Mouse (Mus musculus) heart, postnatal 0 days (tissue): ENCODE results near the gene Uhrf1bp1l. TPM values are rescaled to one million over a fixed set of nuclear protein-coding genes. Genes with fewer than 3 reads are reported as not detected.

Source experiments
- ATAC-seq: fragments of 200-750 bp; cut with Nextera tagmentation; 2 replicates; pipeline ENCODE4 v1.8.0; 2017; ENCODE audit warnings: low read depth, moderate number of reproducible peaks, moderate library complexity; ENCODE audit not compliant: insufficient read depth
- DNase-seq: peaks from one replicate; pipeline ENCODE4 v3.0.0-alpha.2; 2016; ENCODE audit warnings: low spot score
- H3K27ac ChIP-seq: fragments of 300-500 bp; sonication (generic); 2 replicates; pipeline ENCODE4 v1.5.1; 2014; ENCODE audit warnings: low read depth, mild to moderate bottlenecking
- H3K27me3 ChIP-seq: fragments of 300-500 bp; sonication (generic); 2 replicates; pipeline ENCODE4 v1.6.1; 2014; ENCODE audit warnings: low read length, mixed read lengths; ENCODE audit not compliant: control insufficient read depth, insufficient read depth
- H3K36me3 ChIP-seq: fragments of 300-500 bp; sonication (generic); replicated peaks from 2 replicates; pipeline ENCODE4 v1.6.1; 2014; ENCODE audit warnings: low read length, mixed read lengths; ENCODE audit not compliant: control insufficient read depth, insufficient read depth
- H3K4me1 ChIP-seq: fragments of 300-500 bp; sonication (generic); 2 replicates; pipeline ENCODE4 v1.6.1; 2014; ENCODE audit warnings: antibody characterized with exemption; ENCODE audit not compliant: control insufficient read depth, insufficient read depth
- H3K4me2 ChIP-seq: fragments of 300-500 bp; sonication (generic); 2 replicates; pipeline ENCODE4 v1.6.1; 2014; ENCODE audit warnings: low read depth, mild to moderate bottlenecking, low read length, moderate library complexity
- H3K4me3 ChIP-seq: fragments of 300-500 bp; sonication (generic); 2 replicates; pipeline ENCODE4 v1.5.1; 2014; ENCODE audit warnings: low read depth, low read length
- H3K9ac ChIP-seq: fragments of 300-500 bp; sonication (generic); replicated peaks from 2 replicates; pipeline ENCODE4 v1.6.1; 2014; ENCODE audit warnings: low read depth, low read length, mixed read lengths
- H3K9me3 ChIP-seq: fragments of 300-500 bp; sonication (generic); replicated peaks from 2 replicates; pipeline ENCODE4 v1.6.1; 2016; ENCODE audit warnings: low read length; ENCODE audit not compliant: control insufficient read depth
- CTCF ChIP-seq: IDR thresholded peaks from 2 replicates; pipeline ENCODE4 v1.5.1; 2016; ENCODE audit warnings: antibody characterized with exemption, control low read depth, low read depth
- EP300 ChIP-seq: IDR thresholded peaks from 2 replicates; pipeline ENCODE4 v1.6.1; 2016; ENCODE audit warnings: antibody characterized with exemption, low read depth
- WGBS: fragments of 180-500 bp; shearing (Covaris S2); extraction: QIAGEN DNeasy Blood & Tissue Kit; methylation state at CpG from one replicate; pipeline ENCODE4 v1.1.7; 2014; 5-methylcytosine and 5-hydroxymethylcytosine counted together
- polyA plus RNA-seq: library from polyadenylated mRNA; unstranded; fragments of >200 nt; fragmentation: Nextera tagmentation; extraction: Ambion mirVana; gene quantifications from 2 replicates; pipeline ENCODE4 v1.2.1, GENCODE M21; 2015
- total RNA-seq: library from RNA; depleted of rRNA; stranded (reverse); fragments of >200 nt; gene quantifications from 2 replicates; pipeline ENCODE4 v1.2.3, GENCODE M21; 2014; ENCODE audit warnings: low replicate concordance

Gene Uhrf1bp1l
- total and polyA plus RNA-seq, 2 experiments from 2014 or later = 13.7 to 21.6 TPM

DNA sequence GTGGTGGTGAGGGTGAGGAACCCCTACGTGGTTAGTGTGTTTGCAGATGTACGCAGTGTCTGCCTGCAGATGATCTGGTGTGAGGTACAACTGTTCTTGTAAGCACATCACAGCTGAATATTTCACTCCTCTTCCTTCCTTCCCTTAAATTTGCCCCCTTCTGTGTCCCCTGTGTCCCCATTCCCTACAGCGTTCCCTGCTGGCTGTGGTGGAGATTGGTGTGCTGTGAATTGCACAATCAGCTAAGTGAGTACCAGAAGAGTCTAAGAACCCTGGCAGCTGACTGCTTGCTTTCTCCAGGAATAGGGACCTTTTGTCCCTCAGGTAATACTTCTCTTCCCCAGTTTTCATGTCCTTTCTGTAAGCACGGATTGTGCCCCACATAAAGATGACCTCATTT, 10.4 kb downstream of the Uhrf1bp1l start:
- no peak overlapping the region for H3K4me2 ChIP-seq
- DNase-seq = no peak
- H3K4me1 ChIP-seq = 0 out of 2 replicates have a peak, but pooled peaks cover 6% of the 10 kb centered on the region
- no peaks in the 10 kb centered on the region for H3K9me3 ChIP-seq
- 83% methylated on average over 4 of the region's 4 CpGs for WGBS
- no peak for ATAC-seq
- no peak overlapping the region for H3K9ac ChIP-seq
- no peaks in the 10 kb centered on the region for H3K27me3 ChIP-seq
- no peak overlapping the region for H3K27ac ChIP-seq
- no peak for TF ChIP-seq CTCF
- no peak for TF ChIP-seq EP300
- no peaks in the 10 kb centered on the region for H3K36me3 ChIP-seq
- H3K4me3 ChIP-seq = no peak overlapping the region

DNA sequence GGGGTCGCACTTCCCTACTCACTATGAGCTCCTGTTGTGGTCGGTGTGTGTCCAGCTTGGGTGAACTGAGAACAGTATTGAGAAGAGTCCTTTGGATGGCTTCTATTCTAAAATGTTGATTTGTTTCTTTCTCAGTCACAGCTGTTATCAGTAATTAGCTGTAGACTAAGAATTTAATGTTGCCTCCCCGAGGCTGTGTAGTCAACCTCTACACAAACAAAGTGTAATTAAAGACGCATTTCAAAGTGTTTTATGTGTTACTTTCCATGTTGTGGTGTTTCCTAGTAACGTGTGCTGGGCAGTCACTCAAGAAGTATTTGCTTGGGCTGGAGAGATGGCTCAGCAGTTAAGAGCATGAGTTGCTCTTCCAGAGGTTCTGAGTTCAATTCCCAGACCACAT, 16.0 kb downstream of the Uhrf1bp1l start:
- DNase-seq = no peak
- Histone ChIP-seq H3K36me3 (no peaks in the 10 kb centered on the region), H3K4me3 (no peak overlapping the region), H3K27me3 (no peaks in the 10 kb centered on the region), H3K4me1 (peaks cover 15% of the 10 kb centered on the region; the same call in 1 of the 2 replicates), H3K9me3 (no peaks in the 10 kb centered on the region), H3K9ac (no peak overlapping the region), H3K4me2 (no peak overlapping the region), H3K27ac (no peak overlapping the region)
- ATAC-seq = no peak
- TF ChIP-seq EP300 (no peak), CTCF (no peak)
- WGBS = 86% methylated on average over 5 of the region's 5 CpGs

DNA sequence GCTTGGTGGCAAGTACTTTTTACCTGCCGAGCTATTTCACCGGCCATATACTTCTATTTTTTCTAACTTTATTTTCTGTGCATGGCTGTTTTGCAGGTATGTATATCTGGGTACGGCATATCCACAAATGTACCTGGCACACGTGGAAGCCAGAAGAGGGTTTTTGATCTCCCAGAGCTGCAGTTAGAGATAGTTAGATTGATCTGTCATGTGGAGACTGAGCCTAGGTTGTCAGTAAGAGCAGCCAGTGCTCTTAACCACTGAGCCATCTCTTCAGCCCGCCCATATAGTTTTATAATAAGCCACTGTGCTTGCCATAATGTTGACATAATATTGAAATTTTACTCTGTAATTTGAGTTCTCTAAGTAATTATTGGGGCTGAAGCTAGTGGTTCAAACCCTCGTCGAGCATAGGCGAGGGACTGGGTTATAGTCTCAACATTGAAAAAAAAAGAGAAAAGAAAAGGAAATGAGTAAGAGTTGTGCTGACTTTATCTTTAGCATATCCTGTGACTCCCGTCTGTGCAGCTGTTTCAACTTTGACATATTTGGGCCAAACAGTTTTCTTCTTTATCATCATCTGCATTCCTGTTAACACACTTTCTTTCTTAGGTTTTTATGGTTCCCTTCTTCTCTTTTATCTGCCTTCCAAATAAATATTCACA, 19.8 kb downstream of the Uhrf1bp1l start:
- Histone ChIP-seq H3K4me1 (peaks cover 11% of the 10 kb centered on the region; the same call in 1 of the 2 replicates), H3K4me3 (no peak overlapping the region), H3K9ac (no peak overlapping the region), H3K27ac (peak overlapping the region; percentile 74), H3K9me3 (no peaks in the 10 kb centered on the region), H3K27me3 (no peaks in the 10 kb centered on the region), H3K4me2 (no peak overlapping the region), H3K36me3 (no peaks in the 10 kb centered on the region)
- no peak for TF ChIP-seq CTCF
- no peak for TF ChIP-seq EP300
- 58% methylated on average over 9 of the region's 9 CpGs for WGBS
- DNase-seq (peak; percentile 43), ATAC-seq (peak; percentile 59; the same call in 1 of the 2 replicates)

DNA sequence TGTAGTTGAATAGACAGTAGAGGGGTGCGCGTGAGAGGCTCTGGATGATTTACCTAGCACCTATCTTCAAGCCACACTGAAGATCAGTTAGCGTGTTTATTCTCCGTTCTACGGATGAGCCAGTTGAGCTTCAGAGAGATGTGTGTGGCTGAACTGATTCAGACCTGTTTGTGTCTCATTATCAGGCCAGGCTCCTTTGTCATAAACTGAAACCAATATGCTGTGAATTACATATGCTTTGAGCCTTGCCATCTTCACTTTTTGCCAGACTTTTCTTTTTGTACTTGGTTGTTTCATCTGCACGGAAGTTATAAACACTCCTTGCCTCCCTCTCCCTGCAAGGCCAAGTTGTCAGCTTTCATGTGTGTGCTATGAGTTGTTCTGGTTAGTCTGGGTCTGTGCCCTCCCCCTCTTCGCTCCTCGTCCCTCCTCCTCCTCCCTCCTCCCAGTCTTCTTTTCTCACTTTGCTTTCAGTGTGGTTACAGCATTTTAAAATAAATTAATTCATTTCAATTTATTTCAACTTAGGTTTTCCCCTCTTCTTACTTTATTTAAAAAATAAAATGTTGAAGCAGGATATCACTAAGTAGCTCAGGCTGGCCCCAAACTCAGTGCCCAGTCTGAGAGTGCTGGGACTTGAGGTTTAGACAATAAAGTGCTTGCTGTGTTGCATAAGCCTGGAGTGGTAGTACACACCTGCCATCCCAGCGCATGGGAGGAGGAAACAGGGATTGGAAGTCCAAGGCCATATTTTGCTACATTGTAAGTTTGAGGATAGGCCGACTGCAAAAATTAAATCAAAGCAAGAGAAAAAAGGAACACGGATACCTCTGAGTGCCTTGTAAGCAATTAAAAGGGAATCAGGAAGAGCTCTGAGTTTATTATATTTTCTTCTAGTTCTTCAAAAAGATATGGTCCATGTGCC, 21.3 kb downstream of the Uhrf1bp1l start:
- Histone ChIP-seq H3K9me3 (no peaks in the 10 kb centered on the region), H3K27me3 (no peaks in the 10 kb centered on the region), H3K4me1 (peaks cover 11% of the 10 kb centered on the region; the same call in 1 of the 2 replicates), H3K27ac (peak overlapping the region; percentile 74), H3K9ac (no peak overlapping the region), H3K4me3 (no peak overlapping the region), H3K36me3 (no peaks in the 10 kb centered on the region), H3K4me2 (no peak overlapping the region)
- DNase-seq = no peak
- ATAC-seq = no peak
- TF ChIP-seq CTCF (no peak), EP300 (no peak)
- 80% methylated on average over 11 of the region's 11 CpGs for WGBS

DNA sequence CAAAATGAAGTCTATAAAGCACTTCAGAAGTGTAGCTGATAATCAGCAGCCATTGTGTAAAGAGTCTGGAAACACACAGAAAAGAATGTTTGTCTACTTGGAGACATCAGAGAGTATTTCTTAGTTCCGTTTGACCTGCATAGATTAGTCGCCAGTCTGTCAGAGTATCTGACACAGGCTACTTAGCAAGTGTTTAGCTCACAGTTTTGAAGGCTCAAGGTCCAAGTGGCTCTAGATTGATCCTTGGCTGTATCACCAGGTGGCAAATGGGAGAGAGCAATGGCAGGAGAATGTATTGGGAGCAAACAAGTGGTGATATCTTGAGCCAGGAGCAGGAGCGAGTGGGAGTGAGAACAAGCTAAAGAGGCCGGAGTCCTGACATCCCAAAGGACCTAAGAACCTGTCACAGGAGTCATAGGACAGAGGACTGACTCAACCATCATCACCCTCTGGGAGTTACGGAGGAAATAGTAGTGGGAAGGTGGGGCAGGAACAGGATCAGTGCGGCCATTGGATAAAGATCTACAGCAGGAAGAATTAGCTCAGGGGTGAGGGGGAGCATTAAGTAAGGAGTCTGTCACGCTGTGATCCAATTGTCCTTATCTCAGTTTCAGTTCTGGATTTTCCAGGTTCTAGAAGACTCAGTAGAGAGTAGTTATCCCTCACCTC, 23.7 kb downstream of the Uhrf1bp1l start:
- peaks cover 11% of the 10 kb centered on the region; the same call in 1 of the 2 replicates for H3K4me1 ChIP-seq
- H3K27me3 ChIP-seq = no peaks in the 10 kb centered on the region
- ATAC-seq = no peak
- peak overlapping the region; percentile 0; the same call in 1 of the 2 replicates for H3K27ac ChIP-seq
- H3K9me3 ChIP-seq = no peaks in the 10 kb centered on the region
- H3K4me3 ChIP-seq = no peak overlapping the region
- no peak overlapping the region for H3K9ac ChIP-seq
- H3K4me2 ChIP-seq = peak overlapping the region; percentile 14; the same call in 1 of the 2 replicates
- 50% methylated on average over 7 of the region's 7 CpGs for WGBS
- no peaks in the 10 kb centered on the region for H3K36me3 ChIP-seq
- no peak for TF ChIP-seq CTCF
- no peak for TF ChIP-seq EP300
- DNase-seq = no peak
